In the genomic region with DNA sequence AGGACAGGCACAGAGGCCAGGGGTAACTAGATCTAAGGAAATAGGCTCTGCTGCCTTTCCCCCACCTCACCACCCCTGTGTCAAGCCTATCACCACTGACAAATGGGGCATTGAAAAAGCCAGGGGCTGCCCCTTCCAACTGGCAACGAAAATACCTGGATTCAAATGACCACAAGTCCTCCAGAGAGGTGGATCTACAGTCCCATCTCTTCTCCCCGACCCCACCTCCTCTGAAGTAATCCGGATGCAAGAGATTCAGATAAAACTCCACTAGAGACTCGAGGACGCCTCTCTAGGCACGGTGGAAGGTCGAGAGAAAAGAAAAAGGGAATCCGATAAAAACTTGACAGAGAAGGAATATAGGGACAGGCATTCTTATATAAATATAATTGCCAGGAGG, we compare ENCODE assay signal across 8 mouse cellular contexts. TPM values are rescaled to one million over a fixed set of nuclear protein-coding genes. Genes with fewer than 3 reads are reported as not detected.
DNase-seq lines count a peak whose midpoint lies in the region; ATAC-seq and TF ChIP-seq lines count a peak whose summit lies in the region.

No protein-coding gene starts in this region.

- no peak overlapping the region for H3K27ac ChIP-seq in ES-Bruce4 (ENCODE audit: insufficient read depth, low read length)
- H3K27ac ChIP-seq in forebrain, postnatal 0 days (ENCODE audit: low read depth, low read length) = peak overlapping the region; percentile 99
- H3K27ac ChIP-seq in liver, embryonic 15.5 days (replicated peaks) = peak overlapping the region; percentile 93

- TF ChIP-seq EP300 in ES-Bruce4 (IDR thresholded peaks at IDR 0.05; ENCODE audit: insufficient read depth, low read depth, low read length) = no peak

- H3K9me3 ChIP-seq in ES-Bruce4 (replicated peaks; ENCODE audit: control insufficient read depth, insufficient read depth, low read length, poor library complexity, severe bottlenecking) = no peaks in the 10 kb centered on the region
- H3K9me3 ChIP-seq in forebrain, postnatal 0 days (ENCODE audit: low read length) = no peaks in the 10 kb centered on the region
- no peaks in the 10 kb centered on the region for H3K9me3 ChIP-seq in liver, embryonic 15.5 days (replicated peaks)

- H3K4me3 ChIP-seq in ES-Bruce4 (ENCODE audit: low read depth, low read length) = peak overlapping the region; percentile 46
- H3K4me3 ChIP-seq in forebrain, postnatal 0 days (ENCODE audit: low read depth, low read length) = peak overlapping the region; percentile 70
- H3K4me3 ChIP-seq in liver, embryonic 15.5 days (replicated peaks) = peak overlapping the region; percentile 80

- no peaks in the 10 kb centered on the region for H3K4me1 ChIP-seq in ES-Bruce4 (ENCODE audit: control insufficient read depth, insufficient read depth, low read length)
- H3K4me1 ChIP-seq in forebrain, postnatal 0 days (ENCODE audit: insufficient read depth) = peaks cover 13% of the 10 kb centered on the region
- H3K4me1 ChIP-seq in liver, embryonic 15.5 days (replicated peaks) = peaks cover 23% of the 10 kb centered on the region

- peak overlapping the region; percentile 64 for H3K9ac ChIP-seq in ES-Bruce4 (ENCODE audit: low read depth, poor library complexity, severe bottlenecking)
- peak overlapping the region; percentile 82 for H3K9ac ChIP-seq in forebrain, postnatal 0 days
- H3K9ac ChIP-seq in liver, embryonic 15.5 days = peak overlapping the region; percentile 73

- no peaks in the 10 kb centered on the region for H3K27me3 ChIP-seq in ES-Bruce4 (ENCODE audit: control insufficient read depth, insufficient read depth, low read length, poor library complexity, severe bottlenecking)
- H3K27me3 ChIP-seq in forebrain, postnatal 0 days (ENCODE audit: insufficient read depth, low read length) = no peaks in the 10 kb centered on the region
- H3K27me3 ChIP-seq in liver, embryonic 15.5 days = no peaks in the 10 kb centered on the region

- TF ChIP-seq POLR2A in ES-Bruce4 (IDR thresholded peaks at IDR 0.05; ENCODE audit: insufficient read depth, low read length) = no peak

- peak; percentile 52 for DNase-seq in cerebellum, adult 9-11 months
- no peak for DNase-seq in cerebellum, postnatal 10 days
- DNase-seq in forebrain, postnatal 0 days = no peak
- peak; percentile 24 for DNase-seq in thymus, postnatal 4 days
- no peak for DNase-seq in Muller cell, postnatal 12 days (ENCODE audit: inconsistent ontology term)
- no peak for DNase-seq in gastrocnemius, postnatal 25 days

- peak overlapping the region; percentile 66 for H3K4me2 ChIP-seq in forebrain, postnatal 0 days (ENCODE audit: low read depth)
- H3K4me2 ChIP-seq in liver, embryonic 15.5 days = peak overlapping the region; percentile 89

- ATAC-seq in forebrain, postnatal 0 days = no peak
- no peak for ATAC-seq in liver, embryonic 15.5 days (ENCODE audit: insufficient read depth)

- TF ChIP-seq CTCF in ES-Bruce4 (IDR thresholded peaks at IDR 0.05; ENCODE audit: low read depth, low read length) = no peak
- no peak for TF ChIP-seq CTCF in forebrain, postnatal 0 days (IDR thresholded peaks at IDR 0.05; ENCODE audit: low read depth)

- no peaks in the 10 kb centered on the region; the same call in 1 of the 2 replicates for H3K36me3 ChIP-seq in ES-Bruce4 (ENCODE audit: control insufficient read depth, insufficient read depth, low read length, poor library complexity, severe bottlenecking)
- H3K36me3 ChIP-seq in forebrain, postnatal 0 days (ENCODE audit: insufficient read depth) = no peaks in the 10 kb centered on the region
- peaks cover 21% of the 10 kb centered on the region for H3K36me3 ChIP-seq in liver, embryonic 15.5 days (replicated peaks)

- WGBS in forebrain, postnatal 0 days = 1% methylated on average over 8 of the region's 8 CpGs
- WGBS in liver, embryonic 15.5 days (ENCODE audit: insufficient replicate concordance) = 1% methylated on average over 8 of the region's 8 CpGs

RNA-seq across cellular contexts. Expression of gene Mphosph9, which starts 0.9 kb away (rescaled TPM):
- 18.9 and 21.7 TPM in 2 replicates for polyA plus RNA-seq in ES-Bruce4 (2011; ENCODE audit: insufficient read depth, insufficient read length, low read depth, missing spikeins)
- total RNA-seq in forebrain, postnatal 0 days (2014; rRNA removed) = 15.0 and 23.6 TPM in 2 replicates
- 4.5 and 7.8 TPM in 2 replicates for polyA plus RNA-seq in forebrain, postnatal 0 days (2015; fragmentation: Nextera tagmentation; extraction: Ambion mirVana)
- polyA plus RNA-seq in liver, embryonic 15.5 days (2015; fragmentation: Nextera tagmentation; extraction: Ambion mirVana) = 4.9 and 5.0 TPM in 2 replicates
- total RNA-seq in gastrocnemius, postnatal 25 days (2021) = 1 to 10 TPM; 2.5 to 2.8 TPM

RNA-seq across cellular contexts. Expression of gene 2810006K23Rik, which starts 1.1 kb away (rescaled TPM):
- polyA plus RNA-seq in ES-Bruce4 (2011; ENCODE audit: insufficient read depth, insufficient read length, low read depth, missing spikeins) = 15.4 and 16.2 TPM in 2 replicates
- total RNA-seq in forebrain, postnatal 0 days (2014; rRNA removed) = 14.1 and 15.2 TPM in 2 replicates
- 9.1 and 9.2 TPM in 2 replicates for polyA plus RNA-seq in forebrain, postnatal 0 days (2015; fragmentation: Nextera tagmentation; extraction: Ambion mirVana)
- 5.9 and 6.4 TPM in 2 replicates for polyA plus RNA-seq in liver, embryonic 15.5 days (2015; fragmentation: Nextera tagmentation; extraction: Ambion mirVana)
- total RNA-seq in gastrocnemius, postnatal 25 days (2021) = 1 to 10 TPM; 5.2 to 7.4 TPM

RNA-seq across cellular contexts. Expression of gene Cdk2ap1, which starts 36.1 kb away (rescaled TPM):
- polyA plus RNA-seq in ES-Bruce4 (2011; ENCODE audit: insufficient read depth, insufficient read length, low read depth, missing spikeins) = 122 and 125 TPM in 2 replicates
- 178 and 183 TPM in 2 replicates for total RNA-seq in forebrain, postnatal 0 days (2014; rRNA removed)
- 101 and 115 TPM in 2 replicates for polyA plus RNA-seq in forebrain, postnatal 0 days (2015; fragmentation: Nextera tagmentation; extraction: Ambion mirVana)
- 31.1 and 51.4 TPM in 2 replicates for polyA plus RNA-seq in liver, embryonic 15.5 days (2015; fragmentation: Nextera tagmentation; extraction: Ambion mirVana)
- total RNA-seq in gastrocnemius, postnatal 25 days (2021) = 100 to 1,000 TPM; 113 to 116 TPM

Comparison
In these comparisons a context has a peak if more than half of its experiments do, and no peak if none do; other contexts are left out.
1. DNase-seq: peak in cerebellum, adult 9-11 months (single experiment) and thymus, postnatal 4 days (single experiment); none in cerebellum, postnatal 10 days (0 of 2), forebrain, postnatal 0 days (single experiment), Muller cell, postnatal 12 days (single experiment) and gastrocnemius, postnatal 25 days (single experiment).
2. Peak in every context shown above with its lines, with median percentiles within 50 percentile points of each other: H3K4me3 ChIP-seq and H3K9ac ChIP-seq.